Mouse (Mus musculus): ENCODE measurements around the gene Epb41l2. TPM values are rescaled to one million over a fixed set of nuclear protein-coding genes. Genes with fewer than 3 reads are reported as not detected.

The Epb41l2 gene
- total RNA-seq, 2 experiments from 2014 or later: 53.9 to 60.5 TPM

- DNase-seq (ENCODE audit: low spot score): no peak
- intact Hi-C loops (cut with DNase I): no loop called here
Measured at GRCm38 (mm10) chr10:25449312-25450020, 89.9 kb downstream of the Epb41l2 start.

GRCm38 (mm10) chr10:25453150-25453549 lies 93.6 kb downstream of the Epb41l2 start:
- intact Hi-C loops (cut with DNase I): no loop called here
- no peak for DNase-seq (ENCODE audit: low spot score)

- intact Hi-C loops (cut with DNase I): no loop called here
- no peak for DNase-seq (ENCODE audit: low spot score)
Measured at GRCm38 (mm10) chr10:25453772-25454171, 94.2 kb downstream of the Epb41l2 start.

- intact Hi-C loops (cut with DNase I): no loop called here
- no peak for DNase-seq (ENCODE audit: low spot score)
Measured at GRCm38 (mm10) chr10:25457118-25457517, 97.5 kb downstream of the Epb41l2 start.

- DNase-seq (ENCODE audit: low spot score): no peak
- intact Hi-C loops (cut with DNase I): no loop called here
Measured at GRCm38 (mm10) chr10:25457996-25458395, 98.4 kb downstream of the Epb41l2 start.

- intact Hi-C loops (cut with DNase I): no loop called here
- no peak for DNase-seq (ENCODE audit: low spot score)
Measured at GRCm38 (mm10) chr10:25461832-25462231, 102.2 kb downstream of the Epb41l2 start.

- DNase-seq (ENCODE audit: low spot score): no peak
- intact Hi-C loops (cut with DNase I): no loop called here
Measured at GRCm38 (mm10) chr10:25462669-25463068, 103.1 kb downstream of the Epb41l2 start.

- intact Hi-C loops (cut with DNase I): no loop called here
- DNase-seq (ENCODE audit: low spot score): no peak
Measured at GRCm38 (mm10) chr10:25466493-25466892, 106.9 kb downstream of the Epb41l2 start.

GRCm38 (mm10) chr10:25471944-25472343 lies 112.3 kb downstream of the Epb41l2 start:
- DNase-seq (ENCODE audit: low spot score): no peak
- intact Hi-C loops (cut with DNase I): no loop called here

- intact Hi-C loops (cut with DNase I): loop anchor here (10.0 kb wide), 2 partner anchors 45 to 115 kb away; no protein-coding TSS in a partner anchor
- DNase-seq (ENCODE audit: low spot score): no peak
Measured at GRCm38 (mm10) chr10:25479716-25480115, 120.1 kb downstream of the Epb41l2 start.

- intact Hi-C loops (cut with DNase I): loop anchor here (10.0 kb wide), 2 partner anchors 48 to 118 kb away; no protein-coding TSS in a partner anchor
Measured at GRCm38 (mm10) chr10:25482791-25483190, 123.2 kb downstream of the Epb41l2 start.

GRCm38 (mm10) chr10:25488456-25488855 lies 128.9 kb downstream of the Epb41l2 start:
- intact Hi-C loops (cut with DNase I): loop anchor here (1.0 to 10.0 kb wide), 3 partner anchors 54 to 219 kb away; no protein-coding TSS in a partner anchor
- DNase-seq (ENCODE audit: low spot score): no peak

More at GRCm38 (mm10) chr10:25482791-25483190, 123.2 kb downstream of the Epb41l2 start:
- no peak for DNase-seq (ENCODE audit: low spot score)

- DNase-seq (ENCODE audit: low spot score): no peak
Measured at GRCm38 (mm10) chr10:25499323-25500071, 139.9 kb downstream of the Epb41l2 start.

GRCm38 (mm10) chr10:25503250-25503649 lies 143.7 kb downstream of the Epb41l2 start:
- no peak for DNase-seq (ENCODE audit: low spot score)
- intact Hi-C loops (cut with DNase I): no loop called here

More at GRCm38 (mm10) chr10:25499323-25500071, 139.9 kb downstream of the Epb41l2 start:
- intact Hi-C loops (cut with DNase I): no loop called here

GRCm38 (mm10) chr10:25513821-25514220 lies 154.2 kb downstream of the Epb41l2 start:
- no peak for DNase-seq (ENCODE audit: low spot score)
- intact Hi-C loops (cut with DNase I): no loop called here

- DNase-seq (ENCODE audit: low spot score): no peak
- intact Hi-C loops (cut with DNase I): no loop called here
Measured at GRCm38 (mm10) chr10:25519954-25520353, 160.4 kb downstream of the Epb41l2 start.

- no peak for DNase-seq (ENCODE audit: low spot score)
- intact Hi-C loops (cut with DNase I): no loop called here
Measured at GRCm38 (mm10) chr10:25520428-25520827, 160.8 kb downstream of the Epb41l2 start.

- intact Hi-C loops (cut with DNase I): no loop called here
Measured at GRCm38 (mm10) chr10:25523727-25524126, 164.1 kb downstream of the Epb41l2 start.

GRCm38 (mm10) chr10:25526156-25526555 lies 166.6 kb downstream of the Epb41l2 start:
- intact Hi-C loops (cut with DNase I): no loop called here
- no peak for DNase-seq (ENCODE audit: low spot score)

More at GRCm38 (mm10) chr10:25523727-25524126, 164.1 kb downstream of the Epb41l2 start:
- no peak for DNase-seq (ENCODE audit: low spot score)

- intact Hi-C loops (cut with DNase I): no loop called here
- no peak for DNase-seq (ENCODE audit: low spot score)
Measured at GRCm38 (mm10) chr10:25526622-25527021, 167.0 kb downstream of the Epb41l2 start.

GRCm38 (mm10) chr10:25527126-25527525 lies 167.5 kb downstream of the Epb41l2 start:
- intact Hi-C loops (cut with DNase I): no loop called here
- no peak for DNase-seq (ENCODE audit: low spot score)

Measured in heart, postnatal 25 days (tissue).